Mouse (Mus musculus): ENCODE results near the gene Pold2. TPM values are rescaled to one million over a fixed set of nuclear protein-coding genes. Genes with fewer than 3 reads are reported as not detected.

The Pold2 gene
- total and polyA plus RNA-seq, 2 experiments from 2014 or later = 32.9 to 49.5 TPM

DNA sequence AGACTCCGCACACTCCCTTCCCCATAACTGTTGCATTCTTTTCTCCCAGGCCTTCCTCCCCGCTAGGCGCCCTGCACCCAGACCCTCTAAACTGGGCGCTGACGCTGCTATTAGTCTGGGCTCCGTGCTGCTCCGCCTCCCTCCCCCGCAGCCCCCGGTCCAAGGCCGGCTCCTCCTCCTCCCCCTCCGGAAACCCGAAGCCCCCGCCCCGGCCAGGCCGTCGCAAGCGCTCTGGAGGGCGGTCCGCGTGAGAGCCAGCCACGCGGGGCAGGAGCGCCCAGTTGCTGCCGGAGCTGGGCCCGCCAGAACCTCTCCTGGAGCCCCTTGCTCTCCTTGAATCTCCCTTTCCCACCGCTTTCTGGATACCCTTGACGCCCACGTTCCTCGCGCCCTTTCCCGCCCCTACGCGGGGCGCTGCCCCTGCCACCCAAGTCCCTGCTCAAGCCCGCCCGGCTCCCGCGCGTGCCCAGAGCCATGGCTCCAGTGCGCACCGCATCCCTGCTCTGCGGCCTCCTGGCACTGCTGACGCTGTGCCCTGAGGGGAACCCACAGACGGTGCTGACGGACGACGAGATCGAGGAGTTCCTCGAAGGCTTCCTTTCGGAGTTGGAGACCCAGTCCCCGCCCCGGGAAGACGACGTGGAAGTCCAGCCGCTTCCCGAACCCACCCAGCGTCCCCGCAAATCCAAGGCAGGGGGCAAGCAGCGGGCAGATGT is 16.3 kb downstream of the Pold2 start, which contains the start of gene Aebp1:
Aebp1 (plus strand) TSS at position 270 of the 716 bp plus-strand sequence.
- peak within 1 kb of the TSS; percentile 37; the same call in 1 of the 2 replicates for H3K9ac ChIP-seq (replicated peaks; ENCODE audit: low read length)
- no peak for TF ChIP-seq CTCF (IDR thresholded peaks at IDR 0.05; ENCODE audit: low read depth)
- H3K27ac ChIP-seq = no peak within 1 kb of the TSS
- peaks cover 6% of the 10 kb centered on the region; the same call in 1 of the 2 replicates for H3K27me3 ChIP-seq (ENCODE audit: insufficient read depth, low read length)
- H3K4me2 ChIP-seq (ENCODE audit: low read depth, low read length) = peak within 1 kb of the TSS; percentile 50
- ATAC-seq (peak; percentile 55; the same call in 1 of the 2 replicates), DNase-seq (ENCODE audit: low spot score) (peak; percentile 11)
- H3K9me3 ChIP-seq (ENCODE audit: low read length) = no peaks in the 10 kb centered on the region
- WGBS = 5% methylated on average over 58 of the region's 59 CpGs
- no peaks in the 10 kb centered on the region for H3K36me3 ChIP-seq (ENCODE audit: insufficient read depth, low read length)
- 0 out of 2 replicates have a peak, but pooled peaks cover 3% of the 10 kb centered on the region for H3K4me1 ChIP-seq (ENCODE audit: insufficient read depth, low read length)
- H3K4me3 ChIP-seq (ENCODE audit: low read length) = peak within 1 kb of the TSS; percentile 33

DNA sequence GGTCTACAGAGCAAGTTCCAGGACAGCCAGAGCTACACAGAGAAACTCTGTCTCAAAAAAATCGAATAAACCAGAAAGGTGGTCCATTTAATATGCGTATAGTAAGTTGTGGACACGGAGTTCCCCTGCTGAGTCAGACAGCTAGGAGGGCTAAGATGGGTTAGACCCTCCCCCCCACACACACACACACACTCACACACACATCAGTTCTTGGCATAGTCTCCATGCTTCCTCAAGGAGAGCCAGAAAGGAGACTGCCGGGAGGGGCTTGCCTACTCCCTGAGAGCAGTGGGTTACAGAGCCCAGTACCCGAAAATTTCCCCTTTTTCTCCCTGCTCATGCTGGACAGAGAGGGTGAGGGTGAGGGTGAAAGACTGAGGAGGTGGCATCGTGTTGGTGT is 17.5 kb downstream of the Pold2 start:
- Histone ChIP-seq H3K4me3 (ENCODE audit: low read length) (no peak overlapping the region), H3K9me3 (ENCODE audit: low read length) (no peaks in the 10 kb centered on the region), H3K4me2 (ENCODE audit: low read depth, low read length) (no peak overlapping the region), H3K9ac (replicated peaks; ENCODE audit: low read length) (no peak overlapping the region), H3K27me3 (ENCODE audit: insufficient read depth, low read length) (peaks cover 6% of the 10 kb centered on the region; the same call in 1 of the 2 replicates), H3K36me3 (ENCODE audit: insufficient read depth, low read length) (no peaks in the 10 kb centered on the region), H3K27ac (no peak overlapping the region), H3K4me1 (ENCODE audit: insufficient read depth, low read length) (peaks cover 9% of the 10 kb centered on the region; the same call in 1 of the 2 replicates)
- DNase-seq (ENCODE audit: low spot score) (no peak), ATAC-seq (no peak)
- no peak for TF ChIP-seq CTCF (IDR thresholded peaks at IDR 0.05; ENCODE audit: low read depth)
- WGBS = 44% methylated on average over 6 of the region's 6 CpGs

DNA sequence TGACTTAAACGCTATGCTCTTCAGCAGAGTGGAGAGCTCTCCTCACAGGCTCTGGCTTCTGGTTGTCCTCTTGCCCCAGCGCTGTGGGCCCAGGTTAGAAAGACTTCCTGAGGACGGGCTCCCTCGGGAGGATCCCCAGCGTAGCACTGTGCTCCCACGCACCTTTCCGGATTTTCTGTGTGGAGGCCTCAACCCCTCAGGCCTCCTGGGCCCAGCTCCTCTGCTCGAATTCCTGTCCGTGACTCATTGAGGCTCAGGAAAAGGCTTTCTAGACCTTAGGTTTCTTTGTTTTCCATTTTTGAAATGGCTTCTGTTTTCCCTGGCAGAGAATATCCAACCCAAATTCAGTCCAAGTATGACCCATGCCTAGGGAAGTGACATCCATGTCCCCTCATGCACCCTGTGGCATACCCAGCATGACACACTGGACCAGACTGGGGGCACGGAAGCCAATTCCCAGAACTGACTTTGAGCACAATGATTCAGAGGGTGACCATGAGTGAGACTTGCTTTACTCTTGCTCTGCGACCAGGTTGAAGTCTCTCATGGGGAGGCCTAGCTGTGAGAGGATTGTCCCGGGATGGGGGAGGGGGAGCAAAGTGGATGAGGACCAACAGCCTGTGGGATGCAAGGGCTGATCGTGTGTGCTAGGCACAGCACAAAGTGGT is 18.1 kb downstream of the Pold2 start:
- 89% methylated on average over 13 of the region's 13 CpGs for WGBS
- H3K4me2 ChIP-seq (ENCODE audit: low read depth, low read length) = no peak overlapping the region
- no peak for TF ChIP-seq CTCF (IDR thresholded peaks at IDR 0.05; ENCODE audit: low read depth)
- ATAC-seq = no peak
- no peak overlapping the region for H3K27ac ChIP-seq
- H3K36me3 ChIP-seq (ENCODE audit: insufficient read depth, low read length) = no peaks in the 10 kb centered on the region
- H3K4me1 ChIP-seq (ENCODE audit: insufficient read depth, low read length) = peaks cover 9% of the 10 kb centered on the region; the same call in 1 of the 2 replicates
- no peak for DNase-seq (ENCODE audit: low spot score)
- H3K9me3 ChIP-seq (ENCODE audit: low read length) = no peaks in the 10 kb centered on the region
- H3K27me3 ChIP-seq (ENCODE audit: insufficient read depth, low read length) = peaks cover 6% of the 10 kb centered on the region; the same call in 1 of the 2 replicates
- H3K4me3 ChIP-seq (ENCODE audit: low read length) = no peak overlapping the region
- no peak overlapping the region for H3K9ac ChIP-seq (replicated peaks; ENCODE audit: low read length)

DNA sequence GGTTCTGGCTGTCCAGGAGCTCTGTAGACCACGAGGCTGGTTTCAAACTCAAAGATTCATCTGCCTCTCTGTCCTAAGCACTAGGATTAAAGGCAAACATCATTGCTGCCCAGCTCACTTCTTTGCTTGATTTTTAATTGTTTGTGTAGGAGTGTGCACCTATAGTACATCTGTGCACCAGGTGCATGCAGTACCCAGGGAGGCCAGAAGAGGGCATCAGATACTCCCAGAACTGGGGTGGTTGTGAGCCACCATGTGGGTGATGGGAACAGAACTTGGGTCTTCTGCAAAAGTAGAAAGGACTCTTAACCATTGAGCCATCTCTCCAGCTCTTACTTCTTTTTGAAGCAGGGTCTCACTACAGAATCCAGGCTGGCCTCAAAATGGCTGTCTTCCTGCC is 19.4 kb downstream of the Pold2 start:
- Histone ChIP-seq H3K36me3 (ENCODE audit: insufficient read depth, low read length) (no peaks in the 10 kb centered on the region), H3K4me1 (ENCODE audit: insufficient read depth, low read length) (peaks cover 9% of the 10 kb centered on the region; the same call in 1 of the 2 replicates), H3K27ac (no peak overlapping the region), H3K9ac (replicated peaks; ENCODE audit: low read length) (no peak overlapping the region), H3K4me3 (ENCODE audit: low read length) (no peak overlapping the region), H3K27me3 (ENCODE audit: insufficient read depth, low read length) (peaks cover 6% of the 10 kb centered on the region; the same call in 1 of the 2 replicates), H3K9me3 (ENCODE audit: low read length) (no peaks in the 10 kb centered on the region), H3K4me2 (ENCODE audit: low read depth, low read length) (no peak overlapping the region)
- TF ChIP-seq CTCF (IDR thresholded peaks at IDR 0.05; ENCODE audit: low read depth) = peak; percentile 27; the same call in 1 of the 2 replicates
- ATAC-seq (no peak), DNase-seq (ENCODE audit: low spot score) (no peak)
- 74% methylated on average over 1 of the region's 1 CpGs for WGBS

DNA sequence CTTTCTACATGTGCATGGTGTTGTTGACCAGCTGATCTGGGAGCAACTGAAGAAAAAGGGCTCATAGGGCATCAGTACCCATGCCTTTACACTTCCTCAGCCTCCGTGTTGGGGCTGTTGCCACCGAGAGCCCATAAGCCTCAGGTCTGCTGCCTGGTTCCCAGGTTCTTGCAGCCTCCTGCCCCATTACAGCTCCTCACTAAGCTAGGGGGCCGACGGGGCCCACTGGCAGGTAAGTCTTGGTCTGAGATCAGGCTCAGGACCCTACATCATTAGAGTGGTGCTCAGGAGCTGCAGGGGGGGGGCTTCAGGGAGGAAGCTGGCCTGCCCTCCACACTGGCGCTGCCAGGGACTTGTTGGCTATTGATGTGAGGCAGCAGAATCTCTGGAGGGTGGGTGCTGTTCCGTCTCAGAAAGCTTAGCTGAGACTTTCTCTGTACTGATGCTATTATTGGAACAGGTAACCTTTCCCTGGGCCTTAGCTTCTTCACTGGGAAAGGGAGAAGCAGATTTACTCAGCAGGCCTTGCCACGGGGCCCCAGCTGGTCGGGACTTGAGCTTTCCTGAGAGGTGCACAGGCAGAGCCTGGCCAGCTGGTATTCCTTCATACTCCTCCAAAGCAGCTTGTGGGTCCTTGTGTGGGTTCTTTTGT is 21.5 kb downstream of the Pold2 start:
- no peak overlapping the region for H3K4me3 ChIP-seq (ENCODE audit: low read length)
- no peak for TF ChIP-seq CTCF (IDR thresholded peaks at IDR 0.05; ENCODE audit: low read depth)
- peak overlapping the region; percentile 33; the same call in 1 of the 2 replicates for H3K27ac ChIP-seq
- H3K27me3 ChIP-seq (ENCODE audit: insufficient read depth, low read length) = peaks cover 6% of the 10 kb centered on the region; the same call in 1 of the 2 replicates
- DNase-seq (ENCODE audit: low spot score) = no peak
- 77% methylated on average over 8 of the region's 8 CpGs for WGBS
- no peak overlapping the region for H3K9ac ChIP-seq (replicated peaks; ENCODE audit: low read length)
- peaks cover 6% of the 10 kb centered on the region; the same call in 1 of the 2 replicates for H3K4me1 ChIP-seq (ENCODE audit: insufficient read depth, low read length)
- no peaks in the 10 kb centered on the region for H3K9me3 ChIP-seq (ENCODE audit: low read length)
- no peak for ATAC-seq
- H3K4me2 ChIP-seq (ENCODE audit: low read depth, low read length) = no peak overlapping the region
- no peaks in the 10 kb centered on the region for H3K36me3 ChIP-seq (ENCODE audit: insufficient read depth, low read length)

DNA sequence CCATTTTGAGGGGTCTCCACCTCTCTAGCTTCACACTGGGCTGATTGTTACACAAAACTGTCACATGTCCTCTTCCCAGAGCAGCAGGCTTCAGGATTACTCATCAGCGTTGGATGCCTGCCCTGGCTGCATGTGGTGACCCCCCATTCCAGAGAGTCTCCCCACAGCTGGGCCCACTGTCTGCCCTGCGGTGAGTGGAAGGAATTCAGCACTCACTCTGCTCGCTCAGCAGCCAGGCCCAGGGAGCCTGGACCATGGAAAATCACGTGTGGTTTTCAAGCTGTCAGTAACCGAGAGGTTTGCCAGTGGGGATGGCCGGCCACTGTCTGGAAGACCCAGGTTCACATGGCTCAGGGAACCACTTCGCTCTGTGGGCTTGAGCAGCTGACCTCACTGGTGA is 22.2 kb downstream of the Pold2 start:
- WGBS = 21% methylated on average over 7 of the region's 7 CpGs
- ATAC-seq = peak; percentile 78
- DNase-seq (ENCODE audit: low spot score) = peak; percentile 71

More for the DNA sequence above, 22.2 kb downstream of the Pold2 start:
- no peak overlapping the region for H3K4me3 ChIP-seq (ENCODE audit: low read length)
- H3K27ac ChIP-seq = peak overlapping the region; percentile 33; the same call in 1 of the 2 replicates
- no peak overlapping the region for H3K9ac ChIP-seq (replicated peaks; ENCODE audit: low read length)
- H3K36me3 ChIP-seq (ENCODE audit: insufficient read depth, low read length) = no peaks in the 10 kb centered on the region
- TF ChIP-seq CTCF (IDR thresholded peaks at IDR 0.05; ENCODE audit: low read depth) = no peak
- peaks cover 6% of the 10 kb centered on the region; the same call in 1 of the 2 replicates for H3K4me1 ChIP-seq (ENCODE audit: insufficient read depth, low read length)
- no peaks in the 10 kb centered on the region for H3K27me3 ChIP-seq (ENCODE audit: insufficient read depth, low read length)
- no peaks in the 10 kb centered on the region for H3K9me3 ChIP-seq (ENCODE audit: low read length)
- H3K4me2 ChIP-seq (ENCODE audit: low read depth, low read length) = no peak overlapping the region

All from hindbrain, postnatal 0 days (tissue).